Mouse (Mus musculus): ENCODE measurements around the gene Dirc2. TPM values are rescaled to one million over a fixed set of nuclear protein-coding genes. Genes with fewer than 3 reads are reported as not detected.

Gene Dirc2
- polyA plus RNA-seq, 1 experiment from 2014 or later: 40.1 TPM

GRCm38 (mm10) chr16:35748237-35748603 is 20.9 kb downstream of the Dirc2 start:
- no peak overlapping the region for H3K27ac ChIP-seq (replicated peaks)
- H3K4me3 ChIP-seq: no peak overlapping the region
- no peak for ATAC-seq (replicated peaks)
- no peak overlapping the region for H3K4me2 ChIP-seq (replicated peaks)
- H3K9me3 ChIP-seq: no peaks in the 10 kb centered on the region
- no peaks in the 10 kb centered on the region for H3K27me3 ChIP-seq
- H3K9ac ChIP-seq (replicated peaks): no peak overlapping the region
- WGBS: 85% methylated on average over 7 of the region's 7 CpGs
- peaks cover 13% of the 10 kb centered on the region for H3K4me1 ChIP-seq
- no peaks in the 10 kb centered on the region for H3K36me3 ChIP-seq

GRCm38 (mm10) chr16:35747417-35748236 is 21.5 kb downstream of the Dirc2 start:
- Histone ChIP-seq H3K4me1 (peaks cover 13% of the 10 kb centered on the region), H3K27me3 (no peaks in the 10 kb centered on the region), H3K4me3 (no peak overlapping the region), H3K4me2 (replicated peaks) (no peak overlapping the region), H3K9me3 (no peaks in the 10 kb centered on the region), H3K9ac (replicated peaks) (no peak overlapping the region), H3K27ac (replicated peaks) (peak overlapping the region; percentile 3; the same call in 1 of the 2 replicates), H3K36me3 (no peaks in the 10 kb centered on the region)
- no peak for ATAC-seq (replicated peaks)
- 55% methylated on average over 9 of the region's 9 CpGs for WGBS

GRCm38 (mm10) chr16:35742251-35742937 is 26.8 kb downstream of the Dirc2 start:
- H3K4me3 ChIP-seq: no peak overlapping the region
- no peaks in the 10 kb centered on the region for H3K36me3 ChIP-seq
- H3K9me3 ChIP-seq: no peaks in the 10 kb centered on the region
- no peak for ATAC-seq (replicated peaks)
- WGBS: 91% methylated on average over 12 of the region's 12 CpGs
- H3K27ac ChIP-seq (replicated peaks): no peak overlapping the region
- peaks cover 11% of the 10 kb centered on the region for H3K4me1 ChIP-seq
- H3K9ac ChIP-seq (replicated peaks): no peak overlapping the region
- no peak overlapping the region for H3K4me2 ChIP-seq (replicated peaks)
- H3K27me3 ChIP-seq: no peaks in the 10 kb centered on the region

GRCm38 (mm10) chr16:35741621-35742020 is 27.5 kb downstream of the Dirc2 start:
- Histone ChIP-seq H3K4me3 (no peak overlapping the region), H3K9me3 (no peaks in the 10 kb centered on the region), H3K9ac (replicated peaks) (no peak overlapping the region), H3K27ac (replicated peaks) (no peak overlapping the region), H3K36me3 (no peaks in the 10 kb centered on the region), H3K4me2 (replicated peaks) (no peak overlapping the region), H3K4me1 (peaks cover 9% of the 10 kb centered on the region), H3K27me3 (no peaks in the 10 kb centered on the region)
- 93% methylated on average over 5 of the region's 5 CpGs for WGBS
- ATAC-seq (replicated peaks): no peak

- no peak overlapping the region for H3K27ac ChIP-seq (replicated peaks)
- WGBS: 76% methylated on average over 6 of the region's 6 CpGs
- no peaks in the 10 kb centered on the region for H3K27me3 ChIP-seq
- ATAC-seq (replicated peaks): no peak
- H3K36me3 ChIP-seq: no peaks in the 10 kb centered on the region
- no peak overlapping the region for H3K4me3 ChIP-seq
- peaks cover 9% of the 10 kb centered on the region for H3K4me1 ChIP-seq
- no peaks in the 10 kb centered on the region for H3K9me3 ChIP-seq
- no peak overlapping the region for H3K9ac ChIP-seq (replicated peaks)
- no peak overlapping the region for H3K4me2 ChIP-seq (replicated peaks)
These were observed 28.2 kb downstream of the Dirc2 start for GRCm38 (mm10) chr16:35740943-35741342.

GRCm38 (mm10) chr16:35740357-35740756 is 28.8 kb downstream of the Dirc2 start:
- ATAC-seq (replicated peaks): no peak
- H3K4me3 ChIP-seq: no peak overlapping the region
- WGBS: 63% methylated on average over 12 of the region's 12 CpGs
- H3K27ac ChIP-seq (replicated peaks): no peak overlapping the region
- H3K36me3 ChIP-seq: no peaks in the 10 kb centered on the region
- H3K4me2 ChIP-seq (replicated peaks): no peak overlapping the region
- peaks cover 9% of the 10 kb centered on the region for H3K4me1 ChIP-seq
- no peaks in the 10 kb centered on the region for H3K27me3 ChIP-seq
- H3K9me3 ChIP-seq: no peaks in the 10 kb centered on the region
- no peak overlapping the region for H3K9ac ChIP-seq (replicated peaks)

GRCm38 (mm10) chr16:35739548-35739947 is 29.6 kb downstream of the Dirc2 start:
- Histone ChIP-seq H3K9ac (replicated peaks) (no peak overlapping the region), H3K9me3 (no peaks in the 10 kb centered on the region), H3K4me2 (replicated peaks) (no peak overlapping the region), H3K4me1 (peaks cover 9% of the 10 kb centered on the region), H3K4me3 (no peak overlapping the region), H3K27ac (replicated peaks) (no peak overlapping the region), H3K27me3 (no peaks in the 10 kb centered on the region), H3K36me3 (no peaks in the 10 kb centered on the region)
- no peak for ATAC-seq (replicated peaks)
- WGBS: 66% methylated on average over 1 of the region's 1 CpGs

GRCm38 (mm10) chr16:35738096-35738767 is 30.9 kb downstream of the Dirc2 start:
- Histone ChIP-seq H3K9me3 (no peaks in the 10 kb centered on the region), H3K27ac (replicated peaks) (no peak overlapping the region), H3K4me1 (peaks cover 9% of the 10 kb centered on the region), H3K9ac (replicated peaks) (no peak overlapping the region), H3K27me3 (no peaks in the 10 kb centered on the region), H3K4me2 (replicated peaks) (no peak overlapping the region), H3K4me3 (no peak overlapping the region), H3K36me3 (no peaks in the 10 kb centered on the region)
- WGBS: 64% methylated on average over 7 of the region's 7 CpGs
- ATAC-seq (replicated peaks): no peak; the same call in 1 of the 2 replicates

GRCm38 (mm10) chr16:35734038-35734437 is 35.1 kb downstream of the Dirc2 start:
- Histone ChIP-seq H3K9me3 (no peaks in the 10 kb centered on the region), H3K36me3 (0 out of 2 replicates have a peak, but pooled peaks cover 3% of the 10 kb centered on the region), H3K4me2 (replicated peaks) (no peak overlapping the region), H3K9ac (replicated peaks) (no peak overlapping the region), H3K4me3 (no peak overlapping the region), H3K27ac (replicated peaks) (no peak overlapping the region), H3K4me1 (peaks cover 12% of the 10 kb centered on the region), H3K27me3 (no peaks in the 10 kb centered on the region)
- no peak for ATAC-seq (replicated peaks)
- 16% methylated on average over 6 of the region's 6 CpGs for WGBS

- Histone ChIP-seq H3K9ac (replicated peaks) (no peak overlapping the region), H3K4me2 (replicated peaks) (no peak overlapping the region), H3K36me3 (0 out of 2 replicates have a peak, but pooled peaks cover 3% of the 10 kb centered on the region), H3K27me3 (no peaks in the 10 kb centered on the region), H3K4me3 (no peak overlapping the region), H3K4me1 (0 out of 2 replicates have a peak, but pooled peaks cover 4% of the 10 kb centered on the region), H3K27ac (replicated peaks) (no peak overlapping the region), H3K9me3 (no peaks in the 10 kb centered on the region)
- 44% methylated on average over 7 of the region's 7 CpGs for WGBS
- no peak for ATAC-seq (replicated peaks)
These were observed 37.1 kb downstream of the Dirc2 start for GRCm38 (mm10) chr16:35732096-35732495.

- Histone ChIP-seq H3K9me3 (no peaks in the 10 kb centered on the region), H3K27me3 (no peaks in the 10 kb centered on the region), H3K27ac (replicated peaks) (peak overlapping the region; percentile 74), H3K4me3 (no peak overlapping the region), H3K9ac (replicated peaks) (no peak overlapping the region), H3K36me3 (0 out of 2 replicates have a peak, but pooled peaks cover 3% of the 10 kb centered on the region), H3K4me2 (replicated peaks) (no peak overlapping the region), H3K4me1 (0 out of 2 replicates have a peak, but pooled peaks cover 2% of the 10 kb centered on the region)
- ATAC-seq (replicated peaks): peak; percentile 98
- WGBS: 24% methylated on average over 8 of the region's 8 CpGs
These were observed 39.9 kb downstream of the Dirc2 start for GRCm38 (mm10) chr16:35729151-35729738.

- ATAC-seq (replicated peaks): no peak
- no peaks in the 10 kb centered on the region for H3K9me3 ChIP-seq
- no peak overlapping the region for H3K9ac ChIP-seq (replicated peaks)
- WGBS: 85% methylated on average over 2 of the region's 2 CpGs
- no peaks in the 10 kb centered on the region for H3K27me3 ChIP-seq
- no peak overlapping the region for H3K4me3 ChIP-seq
- no peak overlapping the region for H3K4me2 ChIP-seq (replicated peaks)
- no peaks in the 10 kb centered on the region for H3K4me1 ChIP-seq
- H3K36me3 ChIP-seq: no peaks in the 10 kb centered on the region
- no peak overlapping the region for H3K27ac ChIP-seq (replicated peaks)
These were observed 42.6 kb downstream of the Dirc2 start for GRCm38 (mm10) chr16:35726601-35727000.

Measured in forebrain, embryonic 15.5 days (tissue).